Mouse (Mus musculus) heart, embryonic 14.5 days (tissue): ENCODE results near the gene Pbx4. TPM values are rescaled to one million over a fixed set of nuclear protein-coding genes. Genes with fewer than 3 reads are reported as not detected.

ENCODE experiments used
- ATAC-seq: fragments of 200-750 bp; cut with Nextera tagmentation; 2 replicates; pipeline ENCODE4 v1.8.0; 2017; ENCODE audit warnings: low read depth, moderate TSS enrichment; ENCODE audit not compliant: insufficient number of reproducible peaks, insufficient read depth, low FRiP score
- H3K27ac ChIP-seq, 2 experiments: fragments of 200-500 bp in 1 of 2; fragments of 300-500 bp in 1 of 2; sonication (generic) in 1 of 2; replicated peaks in 1 of 2; 2 replicates each; pipeline ENCODE4 v1.5.1; 2012 to 2014; ENCODE audit warnings: low read depth in 2 of 2, low read length in 2 of 2, control low read depth in 1 of 2, mild to moderate bottlenecking in 1 of 2, mixed read lengths in 1 of 2; ENCODE audit not compliant: control insufficient read depth in 1 of 2, insufficient read depth in 1 of 2
- H3K27me3 ChIP-seq: fragments of 300-500 bp; sonication (generic); 2 replicates; pipeline ENCODE4 v1.6.1; 2014; ENCODE audit warnings: mild to moderate bottlenecking, low read length, control low read depth; ENCODE audit not compliant: control insufficient read depth, insufficient read depth
- H3K36me3 ChIP-seq: fragments of 300-500 bp; sonication (generic); 2 replicates; pipeline ENCODE4 v1.6.1; 2014; ENCODE audit warnings: mild to moderate bottlenecking, control low read depth, low read length, mixed read lengths; ENCODE audit not compliant: control insufficient read depth, insufficient read depth
- H3K4me1 ChIP-seq, 2 experiments: fragments of 200-500 bp in 1 of 2; fragments of 300-500 bp in 1 of 2; sonication (generic) in 1 of 2; 2 replicates each; pipeline ENCODE4 v1.6.1; 2012 to 2014; ENCODE audit warnings: low read length in 2 of 2, control low read depth in 1 of 2, mixed read lengths in 1 of 2; ENCODE audit not compliant: control insufficient read depth in 2 of 2, insufficient read depth in 2 of 2
- H3K4me2 ChIP-seq: fragments of 300-500 bp; sonication (generic); 2 replicates; pipeline ENCODE4 v1.6.1; 2014; ENCODE audit warnings: mild to moderate bottlenecking, low read length
- H3K4me3 ChIP-seq, 2 experiments: fragments of 200-500 bp in 1 of 2; fragments of 300-500 bp in 1 of 2; sonication (generic) in 1 of 2; 2 replicates each; pipeline ENCODE4 v1.5.1; 2012 to 2014; ENCODE audit warnings: low read length in 2 of 2, mild to moderate bottlenecking in 2 of 2, control low read depth in 1 of 2, low read depth in 1 of 2, moderate library complexity in 1 of 2; ENCODE audit not compliant: control insufficient read depth in 1 of 2, insufficient read depth in 1 of 2
- H3K9ac ChIP-seq: fragments of 300-500 bp; sonication (generic); 2 replicates; pipeline ENCODE4 v1.6.1; 2014; ENCODE audit warnings: mild to moderate bottlenecking, low read length
- H3K9me3 ChIP-seq: fragments of 300-500 bp; sonication (generic); 2 replicates; pipeline ENCODE4 v1.6.1; 2016; ENCODE audit warnings: low read length, control low read depth; ENCODE audit not compliant: control insufficient read depth
- WGBS: fragments of 180-500 bp; shearing (Covaris S2); extraction: QIAGEN DNeasy Blood & Tissue Kit; methylation state at CpG from one replicate; pipeline ENCODE4 v1.1.7; 2014; 5-methylcytosine and 5-hydroxymethylcytosine counted together
- polyA plus RNA-seq: library from polyadenylated mRNA; unstranded; fragments of >200 nt; fragmentation: Nextera tagmentation; extraction: Ambion mirVana; gene quantifications from 2 replicates; pipeline ENCODE4 v1.2.1, GENCODE M21; 2014

Pbx4 gene
- polyA plus RNA-seq, 1 experiment from 2014 or later: 5.0 TPM

DNA sequence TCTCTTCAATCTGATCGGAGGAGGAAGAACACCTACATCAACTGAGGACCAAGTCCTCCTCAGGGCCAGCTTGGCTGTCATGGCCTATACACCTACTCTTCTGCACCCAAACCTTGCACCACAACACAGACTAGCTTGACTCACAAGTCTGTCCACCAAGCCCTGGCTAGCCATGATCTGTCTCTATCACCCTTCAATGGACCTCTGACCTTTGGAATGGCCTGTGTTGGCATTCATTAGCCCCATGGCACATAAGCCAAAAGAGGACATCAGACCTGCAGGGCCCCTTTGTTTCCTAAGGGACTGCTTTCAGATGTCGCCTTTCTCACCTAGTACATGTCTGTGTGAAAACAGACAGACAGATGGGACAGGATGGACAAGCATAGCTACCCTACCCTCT lies 88.8 kb downstream of the Pbx4 start:
- peaks cover 21% of the 10 kb centered on the region for H3K36me3 ChIP-seq
- 85% methylated on average over 2 of the region's 2 CpGs for WGBS
- H3K4me1 ChIP-seq: peaks cover 22 to 38% of the 10 kb centered on the region in 2 experiments
- H3K27ac ChIP-seq: no peak overlapping the region
- no peak for ATAC-seq
- H3K9me3 ChIP-seq: no peaks in the 10 kb centered on the region
- H3K9ac ChIP-seq: no peak overlapping the region
- no peak overlapping the region for H3K4me3 ChIP-seq
- no peak overlapping the region for H3K4me2 ChIP-seq
- no peaks in the 10 kb centered on the region for H3K27me3 ChIP-seq

Other genes with a start within 250 kb of the Pbx4 start
- gene Zfp868, start 206.9 kb upstream of the Pbx4 start, polyA plus RNA-seq: 14.1 and 15.7 TPM in 2 replicates
- gene Zfp964, start 178.0 kb upstream of the Pbx4 start, polyA plus RNA-seq: 2.0 and 2.1 TPM in 2 replicates
- 19.9 and 20.8 TPM in 2 replicates for gene Zfp869, start 121.8 kb upstream of the Pbx4 start, polyA plus RNA-seq
- 3.7 and 4.2 TPM in 2 replicates for gene Zfp963, start 82.5 kb upstream of the Pbx4 start, polyA plus RNA-seq
- gene Gm20422, start 57.6 kb upstream of the Pbx4 start, polyA plus RNA-seq: 0.98 TPM in 1 of 2 replicates, not detected in the other
- gene Atp13a1, start 41.3 kb upstream of the Pbx4 start, polyA plus RNA-seq: 25.0 and 27.2 TPM in 2 replicates
- 17.3 and 18.7 TPM in 2 replicates for gene Zfp866, start 41.3 kb upstream of the Pbx4 start, polyA plus RNA-seq
- 6.2 and 7.3 TPM in 2 replicates for gene Gmip, start 23.8 kb upstream of the Pbx4 start, polyA plus RNA-seq
- 0.19 and 0.24 TPM in 2 replicates for gene Lpar2, start 10.1 kb upstream of the Pbx4 start, polyA plus RNA-seq
- 0.30 and 0.42 TPM in 2 replicates for gene Cilp2, start 55.2 kb downstream of the Pbx4 start, polyA plus RNA-seq
- 1.5 and 1.8 TPM in 2 replicates for gene Tssk6, start 69.7 kb downstream of the Pbx4 start, polyA plus RNA-seq
- gene Ndufa13, start 70.1 kb downstream of the Pbx4 start, polyA plus RNA-seq: 409 and 446 TPM in 2 replicates
- gene Yjefn3, start 70.2 kb downstream of the Pbx4 start, polyA plus RNA-seq: 5.6 and 8.4 TPM in 2 replicates
- gene Gatad2a, start 163.9 kb downstream of the Pbx4 start, polyA plus RNA-seq: 52.2 and 53.3 TPM in 2 replicates
- 40.5 and 42.2 TPM in 2 replicates for gene Mau2, start 210.2 kb downstream of the Pbx4 start, polyA plus RNA-seq
- gene Sugp1, start 210.3 kb downstream of the Pbx4 start, polyA plus RNA-seq: 22.8 and 24.3 TPM in 2 replicates
- 0.50 and 2.0 TPM in 2 replicates for gene Tm6sf2, start 240.4 kb downstream of the Pbx4 start, polyA plus RNA-seq